Mouse (Mus musculus) heart, embryonic 16.5 days (tissue): ENCODE measurements at regions not wholly inside any gene's neighbourhood (a gene's known extent, or its start where the extent isn't known, plus 50 kb on each side); places are given as distances from the start of the nearest gene placed in this dataset.

Experiments used
- ATAC-seq: fragments of 200-750 bp; cut with Nextera tagmentation; replicated peaks from 2 replicates; pipeline ENCODE4 v1.8.0; 2017; ENCODE audit warnings: moderate number of reproducible peaks; ENCODE audit not compliant: insufficient read depth, low FRiP score; ENCODE audit errors: extremely low read depth
- H3K27ac ChIP-seq: fragments of 300-500 bp; sonication (generic); 2 replicates; pipeline ENCODE4 v1.5.1; 2014; ENCODE audit warnings: mild to moderate bottlenecking, low read length, control low read depth, moderate library complexity
- H3K27me3 ChIP-seq: fragments of 300-500 bp; sonication (generic); 2 replicates; pipeline ENCODE4 v1.6.1; 2014; ENCODE audit warnings: low read length, mixed read lengths; ENCODE audit not compliant: control insufficient read depth, insufficient read depth
- H3K36me3 ChIP-seq: fragments of 300-500 bp; sonication (generic); 2 replicates; pipeline ENCODE4 v1.6.1; 2014; ENCODE audit not compliant: control insufficient read depth, insufficient read depth
- H3K4me1 ChIP-seq: fragments of 300-500 bp; sonication (generic); 2 replicates; pipeline ENCODE4 v1.6.1; 2014; ENCODE audit warnings: low read length, mixed read lengths; ENCODE audit not compliant: control insufficient read depth, insufficient read depth
- H3K4me2 ChIP-seq: fragments of 300-500 bp; sonication (generic); 2 replicates; pipeline ENCODE4 v1.6.1; 2014; ENCODE audit warnings: low read depth, mild to moderate bottlenecking, control low read depth, low read length
- H3K4me3 ChIP-seq: fragments of 300-500 bp; sonication (generic); 2 replicates; pipeline ENCODE4 v1.5.1; 2014; ENCODE audit warnings: mild to moderate bottlenecking, control low read depth, low read length
- H3K9ac ChIP-seq: fragments of 300-500 bp; sonication (generic); 2 replicates; pipeline ENCODE4 v1.6.1; 2014; ENCODE audit warnings: low read length, control low read depth
- H3K9me3 ChIP-seq: fragments of 300-500 bp; sonication (generic); replicated peaks from 2 replicates; pipeline ENCODE4 v1.6.1; 2016; ENCODE audit warnings: low read length; ENCODE audit not compliant: control insufficient read depth
- WGBS: fragments of 180-500 bp; shearing (Covaris S2); extraction: QIAGEN DNeasy Blood & Tissue Kit; methylation state at CpG from one replicate; pipeline ENCODE4 v1.1.7; 2014; 5-methylcytosine and 5-hydroxymethylcytosine counted together

- no peak overlapping the region for H3K4me2 ChIP-seq
- H3K27me3 ChIP-seq, result no peaks in the 10 kb centered on the region
- WGBS, result 76% methylated on average over 3 of the region's 3 CpGs
- H3K4me3 ChIP-seq, result no peak overlapping the region
- no peak overlapping the region for H3K9ac ChIP-seq
- H3K4me1 ChIP-seq, result no peaks in the 10 kb centered on the region
- ATAC-seq, result no peak
- no peaks in the 10 kb centered on the region for H3K9me3 ChIP-seq
- H3K27ac ChIP-seq, result no peak overlapping the region
- H3K36me3 ChIP-seq, result no peaks in the 10 kb centered on the region
Measured at GRCm38 (mm10) chr6:95769808-95770207, 51.2 kb upstream of the Suclg2 start.

- Histone ChIP-seq H3K4me1 (no peaks in the 10 kb centered on the region), H3K36me3 (no peaks in the 10 kb centered on the region), H3K4me3 (no peak overlapping the region), H3K27me3 (no peaks in the 10 kb centered on the region), H3K9ac (no peak overlapping the region), H3K27ac (no peak overlapping the region), H3K9me3 (no peaks in the 10 kb centered on the region), H3K4me2 (no peak overlapping the region)
- 63% methylated on average over 6 of the region's 6 CpGs for WGBS
- no peak for ATAC-seq
Measured at GRCm38 (mm10) chr6:95801651-95802050, 83.1 kb upstream of the Suclg2 start.

GRCm38 (mm10) chr6:95841502-95841901, 122.9 kb upstream of the Suclg2 start:
- Histone ChIP-seq H3K4me3 (no peak overlapping the region), H3K27ac (no peak overlapping the region), H3K4me1 (no peaks in the 10 kb centered on the region), H3K4me2 (no peak overlapping the region), H3K9me3 (peaks cover 3% of the 10 kb centered on the region; the same call in 1 of the 2 replicates), H3K36me3 (no peaks in the 10 kb centered on the region), H3K27me3 (no peaks in the 10 kb centered on the region), H3K9ac (no peak overlapping the region)
- 69% methylated on average over 3 of the region's 3 CpGs for WGBS
- ATAC-seq, result no peak; the same call in 1 of the 2 replicates

- Histone ChIP-seq H3K9me3 (peaks cover 3% of the 10 kb centered on the region; the same call in 1 of the 2 replicates), H3K27me3 (no peaks in the 10 kb centered on the region)
Measured at GRCm38 (mm10) chr6:95846536-95846935, 127.9 kb upstream of the Suclg2 start.

GRCm38 (mm10) chr6:95875463-95875862, 156.9 kb upstream of the Suclg2 start:
- H3K9me3 ChIP-seq, result no peaks in the 10 kb centered on the region
- H3K4me3 ChIP-seq, result no peak overlapping the region
- H3K4me2 ChIP-seq, result no peak overlapping the region
- H3K4me1 ChIP-seq, result no peaks in the 10 kb centered on the region
- H3K9ac ChIP-seq, result no peak overlapping the region
- ATAC-seq, result no peak
- H3K36me3 ChIP-seq, result no peaks in the 10 kb centered on the region
- no peak overlapping the region for H3K27ac ChIP-seq
- no peaks in the 10 kb centered on the region for H3K27me3 ChIP-seq
- 59% methylated on average over 6 of the region's 6 CpGs for WGBS

More at GRCm38 (mm10) chr6:95846536-95846935, 127.9 kb upstream of the Suclg2 start:
- Histone ChIP-seq H3K9ac (no peak overlapping the region), H3K27ac (no peak overlapping the region), H3K4me2 (no peak overlapping the region), H3K36me3 (no peaks in the 10 kb centered on the region), H3K4me1 (no peaks in the 10 kb centered on the region), H3K4me3 (no peak overlapping the region)
- no peak for ATAC-seq
- 48% methylated on average over 1 of the region's 1 CpGs for WGBS

- Histone ChIP-seq H3K36me3 (no peaks in the 10 kb centered on the region), H3K27me3 (no peaks in the 10 kb centered on the region), H3K4me1 (no peaks in the 10 kb centered on the region), H3K9me3 (no peaks in the 10 kb centered on the region), H3K27ac (no peak overlapping the region), H3K9ac (no peak overlapping the region), H3K4me2 (no peak overlapping the region), H3K4me3 (no peak overlapping the region)
- 57% methylated on average over 2 of the region's 2 CpGs for WGBS
- no peak for ATAC-seq
Measured at GRCm38 (mm10) chr6:95876320-95876719, 157.7 kb upstream of the Suclg2 start.

GRCm38 (mm10) chr6:95886645-95887044, 168.0 kb upstream of the Suclg2 start:
- WGBS, result 84% methylated on average over 4 of the region's 4 CpGs
- Histone ChIP-seq H3K27me3 (no peaks in the 10 kb centered on the region), H3K9ac (no peak overlapping the region), H3K4me3 (no peak overlapping the region), H3K9me3 (no peaks in the 10 kb centered on the region), H3K27ac (no peak overlapping the region), H3K4me2 (no peak overlapping the region), H3K4me1 (no peaks in the 10 kb centered on the region), H3K36me3 (no peaks in the 10 kb centered on the region)
- no peak for ATAC-seq

GRCm38 (mm10) chr6:95902551-95902950, 184.0 kb upstream of the Suclg2 start:
- H3K4me1 ChIP-seq, result no peaks in the 10 kb centered on the region
- H3K9ac ChIP-seq, result no peak overlapping the region
- 85% methylated on average over 2 of the region's 2 CpGs for WGBS
- no peaks in the 10 kb centered on the region; the same call in 1 of the 2 replicates for H3K9me3 ChIP-seq
- H3K36me3 ChIP-seq, result no peaks in the 10 kb centered on the region
- no peaks in the 10 kb centered on the region for H3K27me3 ChIP-seq
- ATAC-seq, result no peak
- no peak overlapping the region for H3K4me3 ChIP-seq
- no peak overlapping the region for H3K27ac ChIP-seq
- no peak overlapping the region for H3K4me2 ChIP-seq

- no peak overlapping the region for H3K9ac ChIP-seq
- no peaks in the 10 kb centered on the region; the same call in 1 of the 2 replicates for H3K9me3 ChIP-seq
- no peaks in the 10 kb centered on the region for H3K36me3 ChIP-seq
- H3K27me3 ChIP-seq, result no peaks in the 10 kb centered on the region
- no peak overlapping the region for H3K27ac ChIP-seq
- no peak for ATAC-seq
- peak overlapping the region; percentile 14; the same call in 1 of the 2 replicates for H3K4me3 ChIP-seq
- H3K4me1 ChIP-seq, result no peaks in the 10 kb centered on the region
- H3K4me2 ChIP-seq, result peak overlapping the region; percentile 34; the same call in 1 of the 2 replicates
- 31% methylated on average over 10 of the region's 10 CpGs for WGBS
Measured at GRCm38 (mm10) chr6:95904085-95904633, 185.6 kb upstream of the Suclg2 start.
